Mouse (Mus musculus) left cerebral cortex, postnatal 36 days (tissue): ENCODE data around the gene Shb. TPM values are rescaled to one million over a fixed set of nuclear protein-coding genes. Genes with fewer than 3 reads are reported as not detected.

Source experiments
- DNase-seq, 2 experiments: peaks; one replicate each; pipeline ENCODE4 v3.0.0; 2021 to 2022; ENCODE audit warnings: low spot score in 2 of 2, mixed read lengths in 1 of 2
- intact Hi-C: fragments of 180-260 bp; cut with DNase I; formaldehyde crosslinking; loops from one replicate; pipeline ENCODE4 v1.15.1; 2025
- total RNA-seq, 2 experiments: library from RNA; stranded (reverse); gene quantifications; 2 replicates each; pipeline ENCODE4 v1.2.3; 2021

Shb gene
- total RNA-seq: 10 to 100 TPM; 11.5 to 14.5 TPM

- DNase-seq: no peak
- intact Hi-C loops: loop anchor here (5.0 kb wide), 1 partner anchor 110 kb away; no protein-coding TSS in a partner anchor
Observed at GRCm38 (mm10) chr4:45532375-45532774, at the start of gene Shb. Shb (minus strand) TSS chr4:45532470.

GRCm38 (mm10) chr4:45581095-45581494, 48.8 kb upstream of the Shb start:
- no peak for DNase-seq
- intact Hi-C loops: no loop called here

GRCm38 (mm10) chr4:45578554-45579370, 46.5 kb upstream of the Shb start:
- no peak for DNase-seq
- intact Hi-C loops: no loop called here

- intact Hi-C loops: no loop called here
- DNase-seq: no peak
Observed at GRCm38 (mm10) chr4:45577631-45578030, 45.4 kb upstream of the Shb start.

DNA sequence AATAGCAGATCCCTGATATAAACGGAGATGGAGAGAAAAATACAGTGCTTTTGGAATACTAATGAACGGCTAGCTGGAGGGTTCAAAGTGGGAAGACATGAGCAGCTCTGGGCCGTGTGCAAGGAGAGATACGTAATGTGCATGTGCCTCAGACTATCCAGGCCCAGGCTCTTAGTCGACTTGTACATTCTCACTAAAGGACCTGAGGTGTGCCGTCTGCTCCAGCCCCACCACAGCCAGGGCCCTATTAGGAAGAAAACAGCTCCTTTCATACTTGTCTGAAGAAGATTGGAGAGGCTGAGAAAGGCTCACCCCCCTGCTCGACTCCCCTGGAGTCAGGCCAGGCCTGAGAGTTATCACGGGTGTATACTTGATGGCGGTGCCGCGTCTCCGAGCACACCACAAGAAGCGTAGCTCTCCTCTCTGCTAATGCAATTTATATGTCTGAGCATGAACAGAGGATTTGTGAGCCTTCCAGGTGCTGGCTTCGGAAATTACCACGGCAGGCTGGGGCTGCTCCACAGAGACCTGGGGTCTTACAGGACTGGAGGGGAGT, 42.4 kb upstream of the Shb start:
- DNase-seq: no peak
- intact Hi-C loops: no loop called here

GRCm38 (mm10) chr4:45569521-45569920, 37.3 kb upstream of the Shb start:
- intact Hi-C loops: no loop called here
- DNase-seq: no peak

- no peak for DNase-seq
- intact Hi-C loops: no loop called here
Observed at GRCm38 (mm10) chr4:45558211-45558610, 25.9 kb upstream of the Shb start.

DNA sequence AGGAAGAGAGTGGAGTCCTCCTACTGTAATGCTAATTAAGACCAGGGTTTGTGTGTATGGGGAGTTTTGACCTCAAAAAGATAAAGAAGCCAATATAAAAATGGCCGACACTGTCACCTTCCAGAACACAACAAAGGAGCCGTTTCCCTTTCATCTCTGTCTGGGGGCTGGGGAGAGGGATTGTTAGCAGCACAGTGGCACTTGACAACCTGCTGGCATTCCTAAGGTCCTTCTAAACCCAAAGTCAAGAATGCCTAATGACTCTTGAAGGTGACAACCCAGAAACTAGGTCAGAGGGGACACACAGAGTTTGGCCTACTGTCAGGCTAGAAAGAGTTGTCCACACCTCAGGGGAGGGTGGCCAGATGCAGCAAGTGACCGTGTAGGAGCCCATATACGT, 20.3 kb upstream of the Shb start:
- intact Hi-C loops: no loop called here
- no peak for DNase-seq

DNA sequence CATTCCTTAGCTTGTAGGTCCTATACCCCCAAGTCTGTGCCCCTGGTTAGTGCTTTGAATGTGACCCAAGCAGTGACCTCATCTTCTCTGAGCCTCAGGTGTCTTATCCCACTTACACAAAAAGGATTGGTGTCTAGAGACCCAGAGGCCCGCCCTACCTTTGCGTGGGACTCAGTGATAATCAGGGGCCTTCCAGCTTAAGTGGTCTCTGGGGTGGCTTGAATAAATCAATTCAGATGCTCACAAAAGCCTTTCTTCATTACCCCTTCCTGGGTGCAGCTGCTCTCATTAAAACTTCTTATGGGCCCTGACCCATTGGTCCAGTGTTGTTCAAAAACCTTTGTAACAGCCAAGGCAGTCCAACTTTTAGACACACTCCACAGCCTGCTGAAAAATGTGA, 18.7 kb upstream of the Shb start:
- DNase-seq: no peak
- intact Hi-C loops: no loop called here

DNA sequence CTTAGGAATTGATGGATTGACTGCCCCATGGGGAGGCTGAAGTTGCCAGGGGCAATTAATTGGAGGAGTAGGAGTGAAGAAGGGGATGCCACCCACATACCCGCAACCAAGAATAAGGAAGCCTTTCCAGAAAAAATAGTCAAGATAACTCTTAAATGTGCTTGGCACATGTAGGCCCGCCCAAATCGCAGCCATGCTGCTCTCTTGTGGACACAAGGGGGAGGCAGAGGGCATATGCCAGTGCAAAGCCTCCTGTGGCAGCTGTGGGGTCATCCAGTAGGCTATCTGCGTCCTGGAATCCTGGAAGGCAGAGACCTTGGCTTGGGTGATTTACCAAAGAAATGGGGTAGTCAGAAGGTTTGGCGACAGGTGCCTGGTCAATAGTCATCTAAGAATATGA, 17.2 kb upstream of the Shb start:
- no peak for DNase-seq
- intact Hi-C loops: no loop called here

- DNase-seq: no peak
- intact Hi-C loops: no loop called here
Observed at GRCm38 (mm10) chr4:45545851-45546250, 13.6 kb upstream of the Shb start.

DNA sequence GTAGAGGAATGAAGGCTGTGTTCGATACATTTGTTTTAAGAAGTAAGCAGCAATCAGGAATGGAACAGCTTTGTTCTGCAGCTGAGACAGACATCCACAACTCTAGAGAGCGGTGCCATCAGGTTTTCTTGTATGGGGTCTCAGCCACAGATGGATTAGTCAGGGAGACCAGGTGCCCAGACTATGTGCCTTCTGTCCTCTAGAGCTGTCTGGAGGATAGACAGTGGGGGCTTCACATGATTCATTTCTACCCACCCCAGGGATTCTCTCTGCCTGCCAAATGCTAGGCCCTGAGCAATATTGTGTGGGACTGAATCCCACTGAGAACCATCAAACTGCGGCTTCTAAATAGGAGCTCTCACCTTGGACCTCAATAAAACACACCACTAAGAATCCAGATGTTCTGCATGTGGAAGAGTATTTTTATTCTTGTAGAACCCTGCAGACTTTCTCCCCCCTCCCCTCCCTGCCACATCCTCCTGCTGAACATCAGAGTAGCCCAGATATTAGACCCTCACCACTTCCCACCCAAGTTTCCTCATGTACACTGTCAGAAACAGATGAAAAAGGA, 11.3 kb upstream of the Shb start:
- no peak for DNase-seq
- intact Hi-C loops: no loop called here

- intact Hi-C loops: no loop called here
- DNase-seq: no peak
Observed at GRCm38 (mm10) chr4:45540151-45540933, 8.1 kb upstream of the Shb start.

GRCm38 (mm10) chr4:45539187-45539586, 6.9 kb upstream of the Shb start:
- intact Hi-C loops: no loop called here

DNA sequence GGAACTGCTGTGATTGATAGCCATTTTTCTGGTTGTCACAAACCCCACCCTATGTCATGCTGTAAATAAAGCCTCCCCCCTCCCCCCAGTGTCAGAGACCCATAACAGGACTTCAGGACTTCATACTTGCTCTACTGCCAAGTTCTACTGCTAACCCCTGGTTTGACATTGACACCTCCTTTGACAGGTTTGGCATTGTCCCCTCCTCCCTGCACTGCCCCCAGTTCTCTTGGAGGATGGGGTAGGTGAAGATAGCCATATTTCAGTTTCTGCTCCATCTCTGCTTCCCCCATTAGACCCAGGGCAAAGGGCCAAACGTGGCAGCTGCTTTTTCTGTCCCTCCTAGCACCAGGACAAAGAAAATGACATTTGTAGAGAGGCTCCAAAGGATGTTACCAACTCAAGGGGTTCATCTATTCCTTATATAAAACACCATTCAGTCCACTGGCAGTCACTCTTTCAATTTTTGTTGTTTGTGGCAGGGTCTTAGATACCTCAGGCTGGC, 1.2 kb upstream of the Shb start:
- DNase-seq: no peak
- intact Hi-C loops: loop anchor here (5.0 kb wide), 1 partner anchor 111 kb away; no protein-coding TSS in a partner anchor

More at GRCm38 (mm10) chr4:45539187-45539586, 6.9 kb upstream of the Shb start:
- no peak for DNase-seq

- intact Hi-C loops: loop anchor here (5.0 kb wide), 1 partner anchor 109 kb away; no protein-coding TSS in a partner anchor
- DNase-seq: peak; percentile 86
Observed at GRCm38 (mm10) chr4:45530662-45531542, 1.4 kb downstream of the Shb start.

GRCm38 (mm10) chr4:45529986-45530597, 2.2 kb downstream of the Shb start:
- intact Hi-C loops: loop anchor here (5.0 kb wide), 3 partner anchors 58 to 242 kb away; no protein-coding TSS in a partner anchor
- peak; percentile 35 to 40 for DNase-seq

DNA sequence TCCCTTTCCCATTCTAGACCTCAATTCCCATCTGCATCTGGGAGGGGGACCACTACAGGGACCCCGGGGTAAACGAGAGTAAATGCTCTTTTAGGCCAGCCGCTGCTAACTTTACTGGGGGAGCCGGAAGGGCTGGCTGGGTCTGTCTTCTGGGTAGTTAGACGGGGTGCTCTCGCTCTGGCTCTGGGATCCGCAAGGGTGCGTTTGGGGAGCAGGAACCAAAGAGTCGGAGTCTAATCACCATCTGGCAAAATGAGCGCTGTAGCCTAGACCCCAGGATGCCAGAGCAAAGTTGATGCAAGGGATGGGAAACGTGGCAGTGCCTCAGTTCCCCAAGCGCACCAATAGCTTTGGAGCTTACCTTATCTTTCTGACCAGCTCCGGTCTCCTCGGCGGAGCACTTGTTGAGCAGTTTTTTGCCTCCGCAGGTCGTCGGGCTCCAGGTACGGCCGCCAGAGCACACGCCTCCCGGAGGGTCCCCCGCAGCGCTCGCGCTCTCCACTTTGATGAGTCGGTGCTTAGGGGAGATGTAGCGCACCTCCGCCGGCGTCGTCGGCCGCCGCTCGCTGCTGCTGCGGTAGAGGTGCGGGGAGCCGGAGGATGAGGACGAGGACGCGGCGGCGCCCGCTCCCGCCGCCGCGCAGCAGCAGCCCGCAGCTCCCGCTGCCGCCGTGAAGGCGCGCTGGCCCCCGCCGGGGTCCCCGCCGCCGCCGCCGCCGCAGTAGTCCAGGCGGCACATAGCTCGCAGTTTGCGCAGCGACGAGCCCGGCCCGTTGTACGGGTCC, 2.9 kb downstream of the Shb start:
- peak in 1 of 2 experiments; percentile 24 for DNase-seq

More for the DNA sequence above, 2.9 kb downstream of the Shb start:
- intact Hi-C loops: loop anchor here (5.0 kb wide), 2 partner anchors 57 to 243 kb away; no protein-coding TSS in a partner anchor
